Mouse (Mus musculus) forebrain, embryonic 11.5 days (tissue): ENCODE measurements around the gene Rpp30. TPM values are rescaled to one million over a fixed set of nuclear protein-coding genes. Genes with fewer than 3 reads are reported as not detected.

Source experiments
- ATAC-seq: fragments of 200-750 bp; cut with Nextera tagmentation; replicated peaks from 2 replicates; pipeline ENCODE4 v1.8.0; 2017; ENCODE audit warnings: moderate TSS enrichment; ENCODE audit not compliant: low FRiP score
- DNase-seq: peaks from one replicate; pipeline ENCODE4 v3.0.0-alpha.2; 2017; ENCODE audit warnings: low spot score
- H3K27ac ChIP-seq: fragments of 300-500 bp; sonication (generic); 2 replicates; pipeline ENCODE4 v1.5.1; 2014; ENCODE audit warnings: low read depth, low read length
- H3K27me3 ChIP-seq: fragments of 300-500 bp; sonication (generic); 2 replicates; pipeline ENCODE4 v1.6.1; 2014; ENCODE audit warnings: mild to moderate bottlenecking, low read length, mixed read lengths; ENCODE audit not compliant: control insufficient read depth, insufficient read depth
- H3K36me3 ChIP-seq: fragments of 300-500 bp; sonication (generic); 2 replicates; pipeline ENCODE4 v1.6.1; 2014; ENCODE audit warnings: mild to moderate bottlenecking, low read length, moderate library complexity, mixed read lengths; ENCODE audit not compliant: control insufficient read depth, insufficient read depth
- H3K4me1 ChIP-seq: fragments of 300-500 bp; sonication (generic); replicated peaks from 2 replicates; pipeline ENCODE4 v1.6.1; 2014; ENCODE audit warnings: low read length, mixed read lengths; ENCODE audit not compliant: control insufficient read depth, insufficient read depth
- H3K4me2 ChIP-seq: fragments of 300-500 bp; sonication (generic); 2 replicates; pipeline ENCODE4 v1.6.1; 2014; ENCODE audit warnings: low read depth, mild to moderate bottlenecking, low read length, moderate library complexity, mixed read lengths; ENCODE audit not compliant: severe bottlenecking
- H3K4me3 ChIP-seq: fragments of 300-500 bp; sonication (generic); 2 replicates; pipeline ENCODE4 v1.5.1; 2014; ENCODE audit warnings: low read depth, low read length
- H3K9ac ChIP-seq: fragments of 300-500 bp; sonication (generic); 2 replicates; pipeline ENCODE4 v1.6.1; 2014; ENCODE audit warnings: low read length
- H3K9me3 ChIP-seq: fragments of 300-500 bp; sonication (generic); 2 replicates; pipeline ENCODE4 v1.6.1; 2016; ENCODE audit warnings: low read length, mixed read lengths; ENCODE audit not compliant: control insufficient read depth
- WGBS: fragments of 180-500 bp; shearing (Covaris S2); extraction: QIAGEN DNeasy Blood & Tissue Kit; methylation state at CpG from one replicate; pipeline ENCODE4 v1.1.7; 2014; 5-methylcytosine and 5-hydroxymethylcytosine counted together
- polyA plus RNA-seq: library from polyadenylated mRNA; unstranded; fragments of >200 nt; fragmentation: Nextera tagmentation; extraction: Ambion mirVana; gene quantifications from 2 replicates; pipeline ENCODE4 v1.2.1, GENCODE M21; 2014

Gene Rpp30
- polyA plus RNA-seq: 119 and 121 TPM in 2 replicates

GRCm38 (mm10) chr19:36083262-36084225, at the start of gene Rpp30:
TSS of gene Rpp30 (plus strand) at chr19:36083716.
- no peaks in the 10 kb centered on the region for H3K9me3 ChIP-seq
- no peak within 1 kb of the TSS for H3K27ac ChIP-seq
- peak; percentile 92 for DNase-seq
- no peaks in the 10 kb centered on the region for H3K27me3 ChIP-seq
- H3K4me1 ChIP-seq: peaks cover 3% of the 10 kb centered on the region; the same call in 1 of the 2 replicates
- peak; percentile 94 for ATAC-seq
- H3K36me3 ChIP-seq: no peaks in the 10 kb centered on the region
- WGBS: 2% methylated on average over 34 of the region's 34 CpGs
- peak within 1 kb of the TSS; percentile 78 for H3K4me3 ChIP-seq
- H3K9ac ChIP-seq: peak within 1 kb of the TSS; percentile 81
- H3K4me2 ChIP-seq: peak within 1 kb of the TSS; percentile 71

GRCm38 (mm10) chr19:36046046-36046445, 37.5 kb upstream of the Rpp30 start:
- no peak overlapping the region for H3K4me3 ChIP-seq
- no peaks in the 10 kb centered on the region for H3K9me3 ChIP-seq
- DNase-seq: no peak
- H3K4me1 ChIP-seq: no peaks in the 10 kb centered on the region
- no peak for ATAC-seq
- 88% methylated on average over 7 of the region's 7 CpGs for WGBS
- no peak overlapping the region for H3K27ac ChIP-seq
- no peaks in the 10 kb centered on the region for H3K36me3 ChIP-seq
- no peaks in the 10 kb centered on the region for H3K27me3 ChIP-seq
- no peak overlapping the region for H3K9ac ChIP-seq
- no peak overlapping the region for H3K4me2 ChIP-seq

GRCm38 (mm10) chr19:36056502-36057221, 26.9 kb upstream of the Rpp30 start:
- H3K4me1 ChIP-seq: no peaks in the 10 kb centered on the region; the same call in 1 of the 2 replicates
- H3K27me3 ChIP-seq: peaks cover 27% of the 10 kb centered on the region
- H3K9ac ChIP-seq: peak overlapping the region; percentile 47
- H3K27ac ChIP-seq: no peak overlapping the region
- DNase-seq: peak; percentile 52
- H3K4me2 ChIP-seq: peak overlapping the region; percentile 67
- H3K36me3 ChIP-seq: no peaks in the 10 kb centered on the region
- ATAC-seq: peak; percentile 73
- no peaks in the 10 kb centered on the region for H3K9me3 ChIP-seq
- 12% methylated on average over 49 of the region's 49 CpGs for WGBS
- H3K4me3 ChIP-seq: peak overlapping the region; percentile 59

- Histone ChIP-seq H3K4me1 (no peaks in the 10 kb centered on the region; the same call in 1 of the 2 replicates), H3K36me3 (no peaks in the 10 kb centered on the region), H3K27ac (no peak within 1 kb of the TSS), H3K9ac (peak within 1 kb of the TSS; percentile 47), H3K4me3 (peak within 1 kb of the TSS; percentile 59), H3K4me2 (peak within 1 kb of the TSS; percentile 67), H3K9me3 (no peaks in the 10 kb centered on the region), H3K27me3 (peaks cover 27% of the 10 kb centered on the region)
- peak; percentile 93 for ATAC-seq
- DNase-seq: peak; percentile 83
- WGBS: under 1% methylated on average over 62 of the region's 86 CpGs
Observed at GRCm38 (mm10) chr19:36057231-36057811, 26.2 kb upstream of the Rpp30 start, which contains the start of gene Htr7. TSS of gene Htr7 (minus strand) at chr19:36057507.

- Histone ChIP-seq H3K4me3 (no peak overlapping the region), H3K4me2 (no peak overlapping the region), H3K36me3 (no peaks in the 10 kb centered on the region), H3K9me3 (no peaks in the 10 kb centered on the region), H3K27ac (no peak overlapping the region), H3K27me3 (peaks cover 5% of the 10 kb centered on the region; the same call in 1 of the 2 replicates), H3K9ac (no peak overlapping the region), H3K4me1 (no peaks in the 10 kb centered on the region; the same call in 1 of the 2 replicates)
- DNase-seq (no peak), ATAC-seq (no peak)
- 68% methylated on average over 2 of the region's 2 CpGs for WGBS
Observed at GRCm38 (mm10) chr19:36062801-36063529, 20.6 kb upstream of the Rpp30 start.

GRCm38 (mm10) chr19:36082606-36083261, 782 bp upstream of the Rpp30 start:
- DNase-seq: no peak
- WGBS: 48% methylated on average over 7 of the region's 7 CpGs

GRCm38 (mm10) chr19:36090781-36091180, 7.3 kb downstream of the Rpp30 start:
- no peaks in the 10 kb centered on the region; the same call in 1 of the 2 replicates for H3K36me3 ChIP-seq
- no peaks in the 10 kb centered on the region for H3K4me1 ChIP-seq
- DNase-seq: no peak

More at GRCm38 (mm10) chr19:36082606-36083261, 782 bp upstream of the Rpp30 start:
- Histone ChIP-seq H3K27me3 (no peaks in the 10 kb centered on the region), H3K36me3 (no peaks in the 10 kb centered on the region), H3K4me1 (peaks cover 3% of the 10 kb centered on the region; the same call in 1 of the 2 replicates), H3K9me3 (no peaks in the 10 kb centered on the region), H3K4me3 (peak overlapping the region; percentile 78), H3K4me2 (peak overlapping the region; percentile 57; the same call in 1 of the 2 replicates), H3K9ac (peak overlapping the region; percentile 81; the same call in 1 of the 2 replicates), H3K27ac (no peak overlapping the region)
- peak; percentile 77 for ATAC-seq

More at GRCm38 (mm10) chr19:36090781-36091180, 7.3 kb downstream of the Rpp30 start:
- Histone ChIP-seq H3K9me3 (no peaks in the 10 kb centered on the region), H3K27ac (no peak overlapping the region), H3K9ac (no peak overlapping the region), H3K4me2 (no peak overlapping the region), H3K27me3 (no peaks in the 10 kb centered on the region), H3K4me3 (no peak overlapping the region)
- WGBS: 57% methylated on average over 5 of the region's 5 CpGs
- no peak for ATAC-seq
